Mouse (Mus musculus) monocyte, adult 2 months (primary cell): Measurements from ENCODE around the gene Socs1.

Experiments
- DNase-seq, 2 experiments: peaks; one replicate each; pipeline ENCODE4 v3.0.0; 2022; ENCODE audit warnings: low spot score in 2 of 2, low read depth in 1 of 2

The Socs1 gene

GRCm38 (mm10) chr16:10786782-10787547, 1.6 kb upstream of the Socs1 start:
- DNase-seq: no peak

- peak; percentile 56 to 71 for DNase-seq
Measured at GRCm38 (mm10) chr16:10786288-10786687, 952 bp upstream of the Socs1 start.

GRCm38 (mm10) chr16:10784793-10785370, 454 bp downstream of the Socs1 start:
- DNase-seq: peak; percentile 70 to 87

- no peak for DNase-seq
Measured at GRCm38 (mm10) chr16:10783883-10784792, 1.2 kb downstream of the Socs1 start.

GRCm38 (mm10) chr16:10783451-10783850, 1.9 kb downstream of the Socs1 start:
- DNase-seq: no peak

- DNase-seq: no peak
Measured at GRCm38 (mm10) chr16:10783152-10783434, 2.2 kb downstream of the Socs1 start.

- DNase-seq: no peak
Measured at GRCm38 (mm10) chr16:10782377-10783151, 2.8 kb downstream of the Socs1 start.

GRCm38 (mm10) chr16:10781862-10782371, 3.4 kb downstream of the Socs1 start:
- no peak for DNase-seq

- no peak for DNase-seq
Measured at GRCm38 (mm10) chr16:10780631-10781120, 4.7 kb downstream of the Socs1 start.

GRCm38 (mm10) chr16:10777579-10778160, 7.7 kb downstream of the Socs1 start:
- DNase-seq: no peak

GRCm38 (mm10) chr16:10776322-10776721, 9.0 kb downstream of the Socs1 start:
- DNase-seq: no peak

GRCm38 (mm10) chr16:10774726-10775125, 10.6 kb downstream of the Socs1 start:
- no peak for DNase-seq

GRCm38 (mm10) chr16:10773543-10773942, 11.8 kb downstream of the Socs1 start:
- no peak for DNase-seq

- DNase-seq: no peak
Measured at GRCm38 (mm10) chr16:10771769-10772510, 13.4 kb downstream of the Socs1 start.

GRCm38 (mm10) chr16:10770531-10771325, 14.6 kb downstream of the Socs1 start:
- no peak for DNase-seq

- DNase-seq: no peak
Measured at GRCm38 (mm10) chr16:10769661-10770060, 15.7 kb downstream of the Socs1 start.

- DNase-seq: peak; percentile 19 to 28
Measured at GRCm38 (mm10) chr16:10768821-10769220, 16.5 kb downstream of the Socs1 start.

GRCm38 (mm10) chr16:10767158-10767557, 18.2 kb downstream of the Socs1 start:
- peak in 1 of 2 experiments; percentile 45 for DNase-seq

GRCm38 (mm10) chr16:10764323-10764722, 21.0 kb downstream of the Socs1 start:
- no peak for DNase-seq
